22 mouse cellular contexts compared by ENCODE assay signal in genomic region chr5:34641991-34642390, GRCm38 (mm10). TPM values are rescaled to one million over a fixed set of nuclear protein-coding genes. Genes with fewer than 3 reads are reported as not detected.
A peak's percentile ranks its signal among the peaks of the same experiment; 100 is the strongest.
DNase-seq lines count a peak whose midpoint lies in the region; ATAC-seq lines count a peak whose summit lies in the region.
"Had no signal": no experiment of that assay in that cellular context is flagged by ENCODE, and none has a peak within 500 bp of the region (broad histone marks: within the 10 kb centered on the region; RNA-seq: fewer than 3 reads in every experiment).

No protein-coding gene starts in this region.

- H3K4me2 ChIP-seq in kidney, embryonic 16.5 days (replicated peaks; ENCODE audit: low read depth, low read length) = no peak overlapping the region
- H3K4me2 ChIP-seq: embryonic facial prominence, embryonic 13.5 days; embryonic facial prominence, embryonic 15.5 days; forebrain, embryonic 12.5 days had no signal

- no peak overlapping the region for H3K4me3 ChIP-seq in kidney, embryonic 16.5 days (ENCODE audit: low read length)
- H3K4me3 ChIP-seq: embryonic facial prominence, embryonic 13.5 days; embryonic facial prominence, embryonic 15.5 days; erythroblast, embryonic 14.5 days; forebrain, embryonic 10.5 days; forebrain, embryonic 12.5 days had no signal

- no peaks in the 10 kb centered on the region for H3K27me3 ChIP-seq in kidney, embryonic 16.5 days (ENCODE audit: insufficient read depth, low read length)
- H3K27me3 ChIP-seq: embryonic facial prominence, embryonic 13.5 days; embryonic facial prominence, embryonic 15.5 days; forebrain, embryonic 12.5 days had no signal

- peaks cover 59% of the 10 kb centered on the region for H3K36me3 ChIP-seq in kidney, embryonic 16.5 days (ENCODE audit: insufficient read depth, low read length)

- no peak overlapping the region for H3K27ac ChIP-seq in kidney, embryonic 16.5 days (ENCODE audit: low read length)
- H3K27ac ChIP-seq: embryonic facial prominence, embryonic 13.5 days; embryonic facial prominence, embryonic 15.5 days; forebrain, embryonic 10.5 days; forebrain, embryonic 12.5 days had no signal

- 0 out of 2 replicates have a peak, but pooled peaks cover 4% of the 10 kb centered on the region for H3K4me1 ChIP-seq in kidney, embryonic 16.5 days (ENCODE audit: insufficient read depth, low read length)

- no peak for ATAC-seq in kidney, embryonic 16.5 days (ENCODE audit: low FRiP score, low TSS enrichment)
- ATAC-seq: forebrain, embryonic 14.5 days had no signal

- WGBS in kidney, embryonic 16.5 days = 88% methylated on average over 3 of the region's 3 CpGs

- no peak overlapping the region for H3K9ac ChIP-seq in kidney, embryonic 16.5 days (replicated peaks; ENCODE audit: low read length)
- H3K9ac ChIP-seq: embryonic facial prominence, embryonic 13.5 days; embryonic facial prominence, embryonic 15.5 days; forebrain, embryonic 12.5 days had no signal

- H3K9me3 ChIP-seq in kidney, embryonic 16.5 days (ENCODE audit: low read length) = no peaks in the 10 kb centered on the region
- H3K9me3 ChIP-seq: embryonic facial prominence, embryonic 13.5 days; embryonic facial prominence, embryonic 15.5 days; forebrain, embryonic 10.5 days; forebrain, embryonic 12.5 days had no signal

- DNase-seq in kidney, adult 11 months = peak; percentile 37
- no peak for DNase-seq in kidney, postnatal 4 days
- peak; percentile 44 to 60 for DNase-seq in kidney, adult 8-10 months
- DNase-seq in kidney, adult 18-20 months = no peak
- DNase-seq in kidney, postnatal 25 days = peak; percentile 31 to 54
- DNase-seq: adrenal gland, adult 2 months; adrenal gland, postnatal 10 days; adrenal gland, postnatal 25 days; cerebellum, adult 11 months; cerebellum, adult 18-20 months; cerebellum, adult 8-10 months; cerebellum, adult 9-11 months; cerebellum, postnatal 14 days; cerebellum, postnatal 36 days; embryo, embryonic 11 days had no signal

RNA-seq across cellular contexts. Expression of gene Mfsd10, which starts 5.0 kb away (rescaled TPM):
- 154 and 156 TPM in 2 replicates for polyA plus RNA-seq in kidney, embryonic 16.5 days (2015; fragmentation: Nextera tagmentation; extraction: Ambion mirVana)

RNA-seq across cellular contexts. Expression of gene Nop14, which starts 18.0 kb away (rescaled TPM):
- 24.5 and 24.8 TPM in 2 replicates for polyA plus RNA-seq in kidney, embryonic 16.5 days (2015; fragmentation: Nextera tagmentation; extraction: Ambion mirVana)

RNA-seq across cellular contexts. Expression of gene Grk4, which starts 18.2 kb away (rescaled TPM):
- polyA plus RNA-seq in kidney, embryonic 16.5 days (2015; fragmentation: Nextera tagmentation; extraction: Ambion mirVana) = 2.3 and 2.7 TPM in 2 replicates

Comparison
In these comparisons a context has a peak if more than half of its experiments do, and no peak if none do; other contexts are left out.
1. DNase-seq: peak in kidney, adult 11 months (single experiment), kidney, adult 8-10 months (2 of 2) and kidney, postnatal 25 days (2 of 2); none in kidney, postnatal 4 days (0 of 2) and kidney, adult 18-20 months (single experiment).